Mouse (Mus musculus) liver, embryonic 18 days (tissue): ENCODE measurements around the gene Gm4181. TPM values are rescaled to one million over a fixed set of nuclear protein-coding genes. Genes with fewer than 3 reads are reported as not detected.

Experiments
- polyA plus RNA-seq: library from polyadenylated mRNA; depleted of rRNA; stranded (reverse); fragments of >200 nt; gene quantifications from 2 replicates; pipeline ENCODE4 v1.2.3, GENCODE M21; 2012; rRNA removed

The Gm4181 gene
- polyA plus RNA-seq: not detected in 2 replicates

GRCm38 (mm10) chr14:51635566-51635965, at the start of gene Gm4181:
TSS of gene Gm4181 (minus strand) at chr14:51635666.

GRCm38 (mm10) chr14:51611210-51611609, 24.3 kb downstream of the Gm4181 start, which contains the start of gene Gm17078:
TSS of gene Gm17078 (minus strand) at chr14:51611310.

GRCm38 (mm10) chr14:51592039-51592438, 43.4 kb downstream of the Gm4181 start, which contains the start of gene Gm17174:
TSS of gene Gm17174 (minus strand) at chr14:51592139.

Other genes starting within 250 kb of the Gm4181 start
- gene Vmn2r88, start 224.8 kb downstream of the Gm4181 start, polyA plus RNA-seq: not detected in 2 replicates
- gene Vmn2r89, start 183.8 kb downstream of the Gm4181 start, polyA plus RNA-seq: not detected in 2 replicates
- gene Gm5622, start 82.9 kb downstream of the Gm4181 start, polyA plus RNA-seq: 0.06 and 0.08 TPM in 2 replicates
- not detected in 2 replicates for gene Gm17175, start 61.6 kb downstream of the Gm4181 start, polyA plus RNA-seq
- gene Gm17174, start 43.5 kb downstream of the Gm4181 start, polyA plus RNA-seq: not detected in 2 replicates
- not detected in 2 replicates for gene Gm17078, start 24.4 kb downstream of the Gm4181 start, polyA plus RNA-seq
- not detected in 2 replicates for gene Gm17079, start 59.8 kb upstream of the Gm4181 start, polyA plus RNA-seq
- not detected in 2 replicates for gene Gm5800, start 81.5 kb upstream of the Gm4181 start, polyA plus RNA-seq
- gene Ang4, start 137.9 kb upstream of the Gm4181 start, polyA plus RNA-seq: not detected in 2 replicates
- not detected in 2 replicates for gene AY358078, start 164.4 kb upstream of the Gm4181 start, polyA plus RNA-seq
- 39.5 and 62.9 TPM in 2 replicates for gene Ear6, start 218.0 kb upstream of the Gm4181 start, polyA plus RNA-seq
- 13.0 and 15.1 TPM in 2 replicates for gene Mettl17, start 249.2 kb upstream of the Gm4181 start, polyA plus RNA-seq